Mouse (Mus musculus): Measurements from ENCODE around the gene Slc17a7. TPM values are rescaled to one million over a fixed set of nuclear protein-coding genes. Genes with fewer than 3 reads are reported as not detected.

Slc17a7 gene
- polyA plus RNA-seq, 1 experiment = not detected

DNA sequence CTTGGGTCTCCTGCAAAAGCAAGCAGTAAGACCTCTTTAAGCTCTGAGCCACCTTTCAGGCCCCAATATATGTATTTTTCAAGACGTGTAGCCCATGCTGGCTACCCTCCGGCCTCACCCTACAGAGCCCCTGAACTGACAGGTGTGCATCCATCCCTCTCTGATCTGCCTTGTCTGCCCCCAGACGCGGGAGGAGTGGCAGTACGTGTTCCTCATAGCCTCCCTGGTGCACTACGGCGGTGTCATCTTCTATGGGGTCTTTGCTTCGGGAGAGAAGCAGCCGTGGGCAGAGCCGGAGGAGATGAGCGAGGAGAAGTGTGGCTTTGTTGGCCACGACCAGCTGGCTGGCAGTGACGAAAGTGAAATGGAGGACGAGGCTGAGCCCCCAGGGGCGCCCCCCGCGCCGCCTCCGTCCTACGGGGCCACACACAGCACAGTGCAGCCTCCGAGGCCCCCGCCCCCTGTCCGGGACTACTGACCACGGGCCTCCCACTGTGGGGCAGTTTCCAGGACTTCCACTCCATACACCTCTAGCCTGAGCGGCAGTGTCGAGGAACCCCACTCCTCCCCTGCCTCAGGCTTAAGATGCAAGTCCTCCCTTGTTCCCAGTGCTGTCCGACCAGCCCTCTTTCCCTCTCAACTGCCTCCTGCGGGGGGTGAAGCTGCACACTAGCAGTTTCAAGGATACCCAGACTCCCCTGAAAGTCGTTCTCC is 11.0 kb downstream of the Slc17a7 start:
- Histone ChIP-seq H3K4me1 (ENCODE audit: control insufficient read depth, insufficient read depth, low read length) (no peaks in the 10 kb centered on the region), H3K4me3 (ENCODE audit: insufficient read depth, low read length) (no peak overlapping the region)

GRCm38 (mm10) chr7:45175398-45175797 is 11.6 kb downstream of the Slc17a7 start:
- no peak overlapping the region for H3K4me3 ChIP-seq (ENCODE audit: insufficient read depth, low read length)
- no peak overlapping the region for H3K27ac ChIP-seq (ENCODE audit: insufficient read depth, low read depth, low read length)
- TF ChIP-seq CTCF (IDR thresholded peaks at IDR 0.05; ENCODE audit: low read depth, low read length) (no peak), POLR2A (IDR thresholded peaks at IDR 0.05; ENCODE audit: borderline replicate concordance, low read depth, low read length) (no peak)
- no peaks in the 10 kb centered on the region for H3K4me1 ChIP-seq (ENCODE audit: control insufficient read depth, insufficient read depth, low read length)

More for the DNA sequence above, 11.0 kb downstream of the Slc17a7 start:
- TF ChIP-seq CTCF (IDR thresholded peaks at IDR 0.05; ENCODE audit: low read depth, low read length) (no peak), POLR2A (IDR thresholded peaks at IDR 0.05; ENCODE audit: borderline replicate concordance, low read depth, low read length) (no peak)
- H3K27ac ChIP-seq (ENCODE audit: insufficient read depth, low read depth, low read length) = no peak overlapping the region

DNA sequence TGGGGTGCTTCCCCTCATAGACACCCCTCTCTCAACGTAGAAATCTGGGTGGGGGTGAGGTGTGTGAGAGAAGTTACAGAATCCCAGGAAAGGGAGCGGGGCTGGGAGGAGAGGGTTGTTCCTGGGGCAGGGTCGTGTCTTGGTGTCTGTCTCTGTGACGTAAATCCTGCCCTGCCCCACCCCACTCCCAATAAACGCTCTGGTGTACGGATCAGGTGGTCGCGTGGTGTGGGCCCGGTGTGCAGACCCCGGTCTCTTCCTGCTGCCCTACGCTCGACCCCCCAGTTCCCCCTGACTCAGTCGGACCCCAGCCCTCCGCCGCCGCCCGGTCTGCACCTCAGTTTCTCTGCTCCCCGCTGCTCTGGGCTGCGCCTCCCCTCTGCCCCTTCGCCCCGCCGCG is 12.2 kb downstream of the Slc17a7 start:
- TF ChIP-seq CTCF (IDR thresholded peaks at IDR 0.05; ENCODE audit: low read depth, low read length) (no peak), POLR2A (IDR thresholded peaks at IDR 0.05; ENCODE audit: borderline replicate concordance, low read depth, low read length) (no peak)
- H3K4me3 ChIP-seq (ENCODE audit: insufficient read depth, low read length) = no peak overlapping the region
- no peaks in the 10 kb centered on the region for H3K4me1 ChIP-seq (ENCODE audit: control insufficient read depth, insufficient read depth, low read length)
- no peak overlapping the region for H3K27ac ChIP-seq (ENCODE audit: insufficient read depth, low read depth, low read length)

GRCm38 (mm10) chr7:45176356-45176755 is 12.6 kb downstream of the Slc17a7 start:
- Histone ChIP-seq H3K4me1 (ENCODE audit: control insufficient read depth, insufficient read depth, low read length) (no peaks in the 10 kb centered on the region), H3K4me3 (ENCODE audit: insufficient read depth, low read length) (no peak overlapping the region), H3K27ac (ENCODE audit: insufficient read depth, low read depth, low read length) (no peak overlapping the region)
- TF ChIP-seq CTCF (IDR thresholded peaks at IDR 0.05; ENCODE audit: low read depth, low read length) = no peak

- Histone ChIP-seq H3K4me1 (ENCODE audit: control insufficient read depth, insufficient read depth, low read length) (peaks cover 7% of the 10 kb centered on the region), H3K4me3 (ENCODE audit: insufficient read depth, low read length) (no peak overlapping the region), H3K27ac (ENCODE audit: insufficient read depth, low read depth, low read length) (no peak overlapping the region)
- TF ChIP-seq POLR2A (IDR thresholded peaks at IDR 0.05; ENCODE audit: borderline replicate concordance, low read depth, low read length) (no peak), CTCF (IDR thresholded peaks at IDR 0.05; ENCODE audit: low read depth, low read length) (no peak)
Observed at GRCm38 (mm10) chr7:45178550-45178949, 14.8 kb downstream of the Slc17a7 start.

DNA sequence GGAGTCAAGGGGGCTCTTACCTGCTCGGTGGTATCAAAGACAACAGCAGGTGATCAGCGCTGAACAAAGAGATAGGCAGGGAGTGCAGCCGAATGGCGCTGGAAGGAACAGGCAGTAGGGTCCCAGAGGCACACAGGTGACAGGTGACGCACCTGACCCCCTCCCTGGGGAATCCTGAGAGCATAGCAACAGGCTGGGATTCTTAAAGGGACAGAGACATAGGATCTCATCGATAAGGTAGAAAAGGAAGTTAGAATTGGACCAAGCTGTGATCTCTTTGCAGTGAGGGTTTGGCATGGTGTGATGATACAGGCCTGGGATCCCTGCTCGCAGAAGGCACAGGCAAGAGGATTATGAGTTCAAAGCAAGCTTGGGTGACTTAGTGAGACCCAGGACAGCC is 15.7 kb downstream of the Slc17a7 start, which contains the start of gene Gfy:
TSS of gene Gfy (minus strand) at position 101 of the 400 bp plus-strand sequence.
- Histone ChIP-seq H3K4me1 (ENCODE audit: control insufficient read depth, insufficient read depth, low read length) (peaks cover 7% of the 10 kb centered on the region), H3K4me3 (ENCODE audit: insufficient read depth, low read length) (no peak within 1 kb of the TSS), H3K27ac (ENCODE audit: insufficient read depth, low read depth, low read length) (no peak within 1 kb of the TSS)
- TF ChIP-seq CTCF (IDR thresholded peaks at IDR 0.05; ENCODE audit: low read depth, low read length) (no peak), POLR2A (IDR thresholded peaks at IDR 0.05; ENCODE audit: borderline replicate concordance, low read depth, low read length) (no peak)

GRCm38 (mm10) chr7:45180896-45181477 is 17.2 kb downstream of the Slc17a7 start, which contains the start of gene Pth2:
Pth2 (plus strand) TSS chr7:45180995.
- Histone ChIP-seq H3K4me3 (ENCODE audit: insufficient read depth, low read length) (no peak within 1 kb of the TSS), H3K4me1 (ENCODE audit: control insufficient read depth, insufficient read depth, low read length) (peaks cover 7% of the 10 kb centered on the region), H3K27ac (ENCODE audit: insufficient read depth, low read depth, low read length) (no peak within 1 kb of the TSS)
- TF ChIP-seq CTCF (IDR thresholded peaks at IDR 0.05; ENCODE audit: low read depth, low read length) (no peak), POLR2A (IDR thresholded peaks at IDR 0.05; ENCODE audit: borderline replicate concordance, low read depth, low read length) (no peak)

DNA sequence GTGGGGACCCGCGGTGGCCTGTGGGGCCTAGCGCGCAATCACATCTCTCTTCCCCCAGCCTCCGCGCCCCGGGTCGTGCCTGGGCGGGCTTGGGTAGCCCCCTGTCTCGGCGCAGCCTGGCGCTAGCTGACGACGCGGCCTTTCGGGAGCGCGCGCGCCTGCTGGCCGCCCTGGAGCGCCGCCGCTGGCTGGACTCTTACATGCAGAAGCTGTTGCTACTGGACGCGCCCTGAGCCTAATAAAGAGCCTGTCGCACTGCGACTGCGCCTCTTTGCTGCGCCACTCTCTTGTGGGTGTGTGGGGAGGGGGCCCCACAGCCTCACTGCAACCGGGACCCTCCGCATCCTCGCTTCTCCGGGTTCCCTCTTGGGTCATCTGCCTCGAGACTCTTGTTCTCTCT is 17.8 kb downstream of the Slc17a7 start:
- Histone ChIP-seq H3K27ac (ENCODE audit: insufficient read depth, low read depth, low read length) (no peak overlapping the region), H3K4me3 (ENCODE audit: insufficient read depth, low read length) (no peak overlapping the region)
- TF ChIP-seq POLR2A (IDR thresholded peaks at IDR 0.05; ENCODE audit: borderline replicate concordance, low read depth, low read length) (no peak), CTCF (IDR thresholded peaks at IDR 0.05; ENCODE audit: low read depth, low read length) (no peak)

DNA sequence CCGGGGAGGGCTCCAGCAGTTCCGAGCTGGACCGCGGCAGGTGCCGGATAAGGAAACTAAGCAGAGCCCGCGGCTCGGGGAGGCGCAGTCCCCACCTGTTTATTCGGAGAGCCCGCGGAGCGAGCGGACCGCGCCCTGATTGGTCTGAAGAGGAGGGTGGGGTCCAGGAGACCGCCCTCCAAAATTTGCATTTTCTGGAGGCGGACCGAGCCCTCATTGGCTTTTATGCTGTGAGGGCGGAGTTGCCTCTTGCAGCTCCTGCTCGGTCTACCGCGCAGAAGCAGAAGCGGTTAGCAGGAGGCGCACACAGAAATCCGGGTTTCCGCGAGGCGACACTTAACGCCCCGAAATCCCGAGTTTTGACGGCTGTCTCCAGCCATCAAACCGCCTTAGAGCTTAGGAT is 18.5 kb downstream of the Slc17a7 start:
- Histone ChIP-seq H3K27ac (ENCODE audit: insufficient read depth, low read depth, low read length) (no peak overlapping the region), H3K4me1 (ENCODE audit: control insufficient read depth, insufficient read depth, low read length) (peaks cover 7% of the 10 kb centered on the region), H3K4me3 (ENCODE audit: insufficient read depth, low read length) (peak overlapping the region; percentile 46)
- no peak for TF ChIP-seq CTCF (IDR thresholded peaks at IDR 0.05; ENCODE audit: low read depth, low read length)
- no peak for TF ChIP-seq POLR2A (IDR thresholded peaks at IDR 0.05; ENCODE audit: borderline replicate concordance, low read depth, low read length)

More for the DNA sequence above, 17.8 kb downstream of the Slc17a7 start:
- peaks cover 7% of the 10 kb centered on the region for H3K4me1 ChIP-seq (ENCODE audit: control insufficient read depth, insufficient read depth, low read length)

DNA sequence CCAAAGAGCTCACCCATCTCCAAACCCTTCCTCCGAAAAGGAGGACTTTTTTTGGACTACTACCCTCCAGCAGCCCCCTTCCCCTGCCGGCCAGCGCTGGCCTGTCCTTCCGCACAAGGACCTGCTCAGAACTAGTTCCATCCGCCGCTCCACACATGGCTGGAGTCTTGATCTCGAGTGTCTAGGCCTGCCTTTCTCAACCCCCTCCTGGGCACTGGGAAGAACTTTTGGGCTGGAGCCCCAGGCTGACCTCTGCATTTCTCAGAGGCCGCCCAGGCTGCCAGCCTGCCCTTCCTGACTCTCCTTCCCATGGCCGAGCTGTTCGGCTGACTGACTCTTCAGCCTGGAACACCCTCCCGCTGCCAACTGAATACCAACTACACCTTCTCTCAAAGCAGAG is 18.9 kb downstream of the Slc17a7 start:
- TF ChIP-seq POLR2A (IDR thresholded peaks at IDR 0.05; ENCODE audit: borderline replicate concordance, low read depth, low read length) (no peak), CTCF (IDR thresholded peaks at IDR 0.05; ENCODE audit: low read depth, low read length) (no peak)
- H3K4me1 ChIP-seq (ENCODE audit: control insufficient read depth, insufficient read depth, low read length) = peaks cover 7% of the 10 kb centered on the region
- no peak overlapping the region for H3K27ac ChIP-seq (ENCODE audit: insufficient read depth, low read depth, low read length)
- H3K4me3 ChIP-seq (ENCODE audit: insufficient read depth, low read length) = peak overlapping the region; percentile 46

All from bone marrow macrophage, adult 2 months (primary cell).